Mouse (Mus musculus) right cerebral cortex, adult 18-20 months (tissue): Measurements from ENCODE around the gene Atp5d.

Experiments
- DNase-seq: peaks from one replicate; pipeline ENCODE4 v3.0.0; 2022; ENCODE audit warnings: mixed read lengths

Gene Atp5d

DNA sequence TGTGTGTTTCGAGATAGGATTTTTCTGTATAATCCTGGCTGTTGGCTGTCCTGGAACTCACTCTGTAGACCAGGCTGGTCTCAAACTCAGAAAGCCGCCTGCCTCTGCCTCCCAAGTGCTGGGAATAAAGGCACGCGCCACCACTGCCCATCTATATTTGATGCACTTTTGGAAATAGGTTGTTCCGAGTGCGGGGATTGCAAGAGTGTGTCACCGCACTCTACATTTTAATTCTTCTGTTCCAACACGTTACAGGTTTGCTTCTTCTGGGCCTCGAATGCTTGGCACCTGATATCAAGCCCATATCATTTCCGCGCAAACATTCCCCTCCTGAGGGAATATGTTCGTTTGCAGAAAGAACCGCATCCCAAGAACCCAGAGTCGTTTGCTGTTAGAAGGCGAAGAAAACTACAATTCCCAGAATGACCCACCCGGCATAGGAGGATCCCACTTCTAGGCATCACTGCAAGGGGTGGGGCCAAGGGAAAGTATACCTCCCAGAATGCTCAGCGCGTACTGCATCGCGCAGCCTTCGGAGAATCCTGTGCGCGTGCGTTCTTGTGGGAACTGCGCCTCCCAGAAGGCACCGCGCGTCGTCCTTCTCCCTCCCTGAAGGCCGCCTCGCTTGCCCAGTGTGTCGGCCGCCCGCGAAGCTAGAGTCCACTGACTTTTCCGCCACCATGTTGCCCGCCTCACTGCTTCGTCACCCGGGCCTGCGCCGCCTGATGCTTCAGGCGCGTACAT lies 3.5 kb downstream of the Atp5d start:
- peak; percentile 97 for DNase-seq

- no peak for DNase-seq
Measured at GRCm38 (mm10) chr10:80142530-80142925, 4.1 kb downstream of the Atp5d start.

DNA sequence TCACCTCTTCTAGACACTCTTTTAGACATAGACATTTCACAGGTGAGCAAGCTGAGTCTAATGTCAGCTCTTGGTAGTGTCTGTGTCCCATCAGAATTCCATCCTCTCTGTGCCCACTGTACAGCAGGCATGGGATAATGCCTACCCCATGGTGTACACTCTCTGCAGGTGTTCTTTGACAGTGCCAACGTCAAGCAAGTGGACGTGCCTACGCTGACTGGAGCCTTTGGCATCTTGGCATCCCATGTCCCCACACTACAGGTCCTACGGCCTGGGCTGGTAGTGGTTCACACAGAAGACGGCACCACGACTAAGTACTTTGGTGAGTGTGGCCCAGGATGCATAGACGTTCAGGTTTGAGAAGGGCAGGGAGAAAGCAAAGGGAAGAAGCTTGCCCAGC lies 5.2 kb downstream of the Atp5d start:
- DNase-seq: no peak

GRCm38 (mm10) chr10:80144159-80144558 lies 5.7 kb downstream of the Atp5d start:
- DNase-seq: no peak

DNA sequence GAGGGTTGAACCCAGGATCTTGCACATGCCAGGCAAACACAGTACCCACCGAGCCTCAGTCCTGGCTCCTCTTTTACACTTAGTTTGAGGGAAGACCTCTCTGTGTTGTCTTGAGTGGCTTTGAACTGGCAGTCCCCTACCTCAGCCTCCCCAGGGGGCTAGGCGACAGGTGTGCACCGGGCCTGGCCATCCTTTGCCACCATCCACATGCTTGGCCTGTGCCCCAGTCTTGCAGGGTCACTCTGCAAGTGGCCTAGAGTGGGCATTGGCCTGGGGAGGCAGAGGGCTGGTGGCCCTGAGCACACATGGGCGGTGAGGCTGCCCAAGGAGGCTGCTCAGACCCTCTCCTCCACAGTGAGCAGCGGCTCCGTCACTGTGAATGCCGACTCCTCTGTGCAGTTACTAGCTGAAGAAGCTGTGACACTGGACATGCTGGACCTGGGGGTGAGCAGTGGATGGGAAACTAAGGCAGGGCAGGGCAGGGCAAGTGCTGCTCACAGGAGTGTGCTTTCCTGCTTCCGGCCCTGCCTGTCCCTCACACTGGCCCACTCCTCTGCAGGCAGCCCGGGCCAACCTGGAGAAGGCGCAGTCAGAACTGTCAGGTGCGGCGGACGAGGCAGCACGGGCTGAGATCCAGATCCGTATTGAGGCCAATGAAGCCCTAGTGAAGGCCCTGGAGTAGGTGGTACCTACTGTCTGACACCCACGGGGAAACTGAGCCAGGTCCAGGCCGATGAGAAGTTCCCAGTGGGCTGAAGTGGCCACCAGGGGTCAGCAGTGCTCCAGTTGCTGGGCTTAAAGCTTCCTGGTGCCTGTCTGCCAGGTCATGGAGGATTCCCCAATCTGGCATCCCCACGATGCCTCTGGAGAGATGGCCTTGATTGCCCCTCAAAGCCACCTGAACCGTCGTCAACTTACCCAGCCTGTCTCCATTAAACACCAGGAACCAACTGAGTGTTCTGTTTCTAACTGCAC lies 6.7 kb downstream of the Atp5d start:
- DNase-seq: peak; percentile 74

DNA sequence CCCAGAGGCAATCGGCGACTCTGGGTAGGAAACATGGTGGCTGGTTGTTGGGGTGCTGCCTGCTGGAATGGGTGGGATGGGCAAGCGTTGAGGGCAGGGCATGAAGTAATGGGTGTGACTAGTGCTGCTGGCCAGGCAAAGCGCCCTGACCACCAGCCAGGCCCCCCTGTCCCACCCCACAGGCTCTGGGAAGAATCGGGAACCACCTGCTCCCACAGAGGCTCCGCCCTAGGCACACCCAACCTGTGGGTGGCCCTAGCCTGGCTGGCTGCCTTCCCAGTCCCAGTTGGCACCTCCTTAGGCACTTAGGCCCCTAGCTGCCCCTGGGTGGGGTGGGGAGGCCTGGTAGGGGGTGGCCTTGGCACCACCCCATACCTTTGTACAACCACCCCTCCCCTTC lies 7.5 kb downstream of the Atp5d start:
- DNase-seq: no peak

GRCm38 (mm10) chr10:80146568-80147011 lies 8.2 kb downstream of the Atp5d start:
- DNase-seq: no peak

DNA sequence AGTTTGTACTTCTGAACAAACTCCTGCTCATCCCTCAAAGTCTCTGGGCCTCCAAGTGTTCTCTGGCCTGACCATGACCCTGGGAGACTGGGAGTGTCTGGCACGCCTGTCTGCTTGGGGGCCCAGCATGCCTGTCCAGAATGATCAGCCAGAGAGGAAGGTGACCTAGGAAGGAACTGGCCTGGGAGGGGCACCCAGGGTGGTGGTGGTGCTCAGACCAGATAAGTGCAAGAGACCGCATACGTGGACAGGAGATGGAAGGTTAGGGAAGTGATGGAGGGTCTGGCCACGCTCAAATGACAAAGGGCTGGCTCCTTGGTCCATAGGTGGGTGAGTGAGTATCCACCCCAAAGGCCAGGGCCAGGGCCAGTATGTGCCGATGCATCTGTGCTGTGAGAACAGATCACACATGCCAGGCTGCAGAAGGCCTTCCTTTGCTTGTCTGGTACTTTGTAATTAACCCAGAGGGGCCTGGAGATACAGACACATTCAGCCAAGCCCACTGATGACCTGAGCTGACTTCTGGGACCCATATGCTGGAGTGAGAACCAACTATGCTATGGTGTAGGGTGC lies 8.8 kb downstream of the Atp5d start:
- DNase-seq: no peak

GRCm38 (mm10) chr10:80147719-80148601 lies 9.5 kb downstream of the Atp5d start, which contains the start of gene Midn:
TSS of gene Midn (plus strand) at chr10:80148272.
- DNase-seq: peak; percentile 71

DNA sequence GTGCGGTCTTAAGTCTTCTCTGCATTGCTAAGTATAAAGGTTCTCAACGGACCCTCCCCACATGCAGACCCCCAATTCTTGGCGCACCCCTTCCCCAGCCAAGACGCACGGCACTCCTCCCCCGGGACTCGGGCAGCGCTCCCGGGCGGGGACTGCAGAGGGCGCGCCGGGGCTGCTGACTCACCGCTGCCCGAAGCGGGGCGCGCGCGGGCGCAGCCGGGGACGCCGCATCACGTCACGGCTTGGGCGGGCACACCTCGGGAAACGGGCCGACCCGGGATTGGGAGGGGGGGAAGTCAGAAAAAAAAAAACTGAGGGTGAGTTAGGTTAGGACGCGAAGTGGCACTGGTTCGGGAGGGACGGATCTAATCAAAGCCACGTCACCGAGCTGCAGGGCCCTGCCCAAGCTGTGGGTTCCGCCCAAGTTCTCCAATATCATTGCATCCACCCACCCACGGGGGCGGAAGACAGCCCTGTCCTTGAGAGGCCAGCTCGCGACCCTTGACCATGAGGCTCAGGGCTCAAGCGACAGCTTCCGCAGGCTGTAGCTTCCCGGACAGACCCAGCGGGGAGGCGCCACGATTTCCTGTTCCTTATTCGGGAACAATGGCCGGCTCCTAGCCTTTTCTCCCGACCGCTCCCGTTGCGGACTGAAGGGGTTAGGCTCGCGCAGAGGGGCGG lies 10.3 kb downstream of the Atp5d start:
- peak; percentile 95 for DNase-seq

- peak; percentile 99 for DNase-seq
Measured at GRCm38 (mm10) chr10:80149291-80150225, 11.1 kb downstream of the Atp5d start.

DNA sequence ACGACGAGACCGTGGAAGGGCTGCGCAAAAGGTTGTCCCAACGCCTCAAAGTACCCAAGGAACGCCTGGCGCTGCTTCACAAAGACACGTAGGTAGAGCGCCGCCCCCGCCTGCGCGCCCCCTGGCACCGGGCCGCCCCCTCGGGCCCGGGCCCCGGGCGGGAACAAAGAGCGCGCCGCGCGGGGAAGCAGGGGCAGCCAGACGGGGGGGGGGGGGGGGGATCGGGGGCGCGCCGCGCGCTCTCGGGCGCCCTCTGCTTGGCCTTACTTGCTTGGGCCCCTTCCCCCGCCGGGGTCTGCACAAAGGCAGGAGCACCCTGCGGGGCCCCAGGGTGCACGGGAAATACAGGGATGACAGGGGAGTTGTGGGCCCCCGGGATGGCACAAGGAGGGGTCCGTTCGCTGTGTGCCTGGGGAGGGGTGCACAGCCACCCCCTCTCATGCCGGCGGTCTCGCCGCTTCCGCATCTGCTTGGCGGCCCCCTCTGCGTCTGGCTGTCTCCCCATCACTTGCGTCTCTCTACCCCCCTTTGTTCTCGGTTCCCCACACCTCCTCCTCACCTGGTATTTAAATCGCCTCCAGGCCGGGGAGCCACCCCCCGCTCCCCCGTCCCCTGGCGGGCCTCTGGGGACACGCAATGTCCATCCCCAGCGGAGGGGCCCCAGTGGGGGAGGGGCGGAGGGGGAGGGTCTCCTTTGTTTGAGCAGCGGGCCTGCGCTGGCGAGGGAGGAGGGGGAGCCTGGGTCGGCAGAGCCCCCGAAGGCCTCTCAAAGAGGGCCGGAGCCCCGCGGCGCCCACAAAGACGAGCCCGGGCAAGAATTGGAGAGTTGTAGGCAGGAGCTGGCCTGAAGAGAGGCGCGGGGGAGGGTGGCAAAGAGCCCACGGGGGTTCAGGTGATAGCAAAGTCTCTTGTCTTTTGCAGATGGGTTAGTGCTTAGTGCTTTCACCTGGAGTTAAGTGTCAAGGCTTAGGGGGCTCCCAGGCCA lies 12.1 kb downstream of the Atp5d start:
- DNase-seq: no peak

- peak; percentile 81 for DNase-seq
Measured at GRCm38 (mm10) chr10:80151211-80152034, 13.0 kb downstream of the Atp5d start.

DNA sequence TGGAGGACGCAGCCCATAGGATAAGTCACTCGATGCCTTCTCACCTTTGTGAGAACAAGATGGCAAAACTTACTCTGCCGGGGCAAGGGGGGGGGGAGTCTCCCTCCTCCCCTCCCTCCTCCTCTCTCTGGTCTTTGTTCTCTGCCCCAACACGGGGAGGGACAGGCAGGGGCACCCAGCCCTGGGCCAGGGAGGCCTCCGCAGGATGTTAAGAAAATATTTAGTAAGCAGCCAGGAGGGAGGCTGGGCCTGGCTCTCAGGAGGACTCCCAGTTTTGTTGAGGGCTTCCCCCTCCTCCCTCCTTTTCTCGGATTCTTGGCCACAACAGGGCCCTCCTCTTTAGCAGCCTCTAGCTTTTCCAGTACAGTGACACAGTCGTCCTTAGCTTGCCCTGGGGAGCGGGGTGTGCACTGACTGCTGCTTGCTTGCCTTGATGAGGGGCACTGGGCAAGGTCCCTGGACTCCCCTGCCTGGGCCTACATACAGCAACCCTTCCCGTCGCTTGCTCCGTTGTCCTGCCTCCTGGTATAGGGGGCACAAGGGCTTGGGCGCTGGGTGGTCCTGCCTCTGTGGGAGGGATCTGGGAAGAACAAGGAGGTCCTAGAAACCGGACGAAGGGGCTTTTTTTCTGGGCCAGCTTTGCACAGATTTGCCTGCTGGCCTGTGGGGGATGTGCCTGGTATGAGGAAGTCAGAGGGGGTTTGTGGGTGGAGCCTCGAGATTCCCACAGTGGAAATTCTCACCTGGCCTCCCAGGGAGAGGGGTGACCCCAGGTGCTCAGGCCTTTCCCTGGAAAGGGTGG lies 13.8 kb downstream of the Atp5d start:
- DNase-seq: no peak

- no peak for DNase-seq
Measured at GRCm38 (mm10) chr10:80152873-80153260, 14.4 kb downstream of the Atp5d start.

DNA sequence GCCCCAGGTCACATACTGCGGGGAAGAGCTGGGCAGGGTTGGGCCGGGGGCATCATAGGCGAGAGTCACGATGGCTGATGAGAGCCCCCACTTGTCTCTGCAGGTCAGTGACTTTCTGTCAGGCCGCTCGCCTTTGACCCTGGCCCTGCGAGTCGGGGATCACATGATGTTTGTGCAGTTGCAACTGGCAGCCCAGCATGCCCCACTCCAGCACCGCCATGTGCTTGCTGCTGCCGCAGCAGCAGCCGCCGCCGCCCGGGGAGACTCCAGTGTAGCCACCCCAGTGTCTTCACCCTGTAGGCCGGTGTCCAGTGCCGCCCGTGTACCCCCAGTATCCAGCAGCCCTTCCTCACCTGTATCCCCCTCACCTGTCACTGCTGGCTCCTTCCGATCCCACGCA lies 15.3 kb downstream of the Atp5d start:
- no peak for DNase-seq

GRCm38 (mm10) chr10:80154384-80154783 lies 16.0 kb downstream of the Atp5d start:
- no peak for DNase-seq
